In the genomic region with DNA sequence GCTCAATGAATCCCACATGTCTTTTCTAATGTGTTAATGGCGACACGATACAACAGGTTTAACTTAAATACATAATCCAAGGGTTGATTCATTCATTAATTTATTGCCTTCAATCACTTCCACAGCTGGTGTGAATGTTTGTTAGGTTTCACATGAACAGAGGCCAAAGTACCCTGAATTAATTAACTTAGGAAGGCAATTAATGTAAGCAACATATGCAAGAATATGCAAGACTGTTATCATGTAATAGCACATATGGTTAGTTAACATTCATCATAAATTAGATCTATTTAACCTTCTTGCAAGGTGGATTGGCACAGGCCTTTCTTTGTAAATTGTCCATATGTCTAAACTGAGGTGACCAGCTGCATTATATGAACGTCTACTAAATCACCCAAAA, we compare ENCODE assay signal across 22 mouse cellular contexts.
A peak's percentile ranks its signal among the peaks of the same experiment; 100 is the strongest.
DNase-seq lines count a peak whose midpoint lies in the region; ATAC-seq lines count a peak whose summit lies in the region.
"Had no signal": no experiment of that assay in that cellular context is flagged by ENCODE, and none has a peak within 500 bp of the region (broad histone marks: within the 10 kb centered on the region; RNA-seq: fewer than 3 reads in every experiment).

No protein-coding gene starts in this region.

- no peaks in the 10 kb centered on the region for H3K4me1 ChIP-seq in hindbrain, embryonic 12.5 days
- H3K4me1 ChIP-seq in hindbrain, embryonic 16.5 days (ENCODE audit: control insufficient read depth, insufficient read depth, low read depth, low read length): no peaks in the 10 kb centered on the region
- H3K4me1 ChIP-seq in neural tube, embryonic 14.5 days (ENCODE audit: control insufficient read depth, insufficient read depth, low read length): no peaks in the 10 kb centered on the region
- H3K4me1 ChIP-seq in neural tube, embryonic 15.5 days: no peaks in the 10 kb centered on the region
- no peaks in the 10 kb centered on the region for H3K4me1 ChIP-seq in forebrain, embryonic 14.5 days (ENCODE audit: control insufficient read depth, insufficient read depth, low read length)
- H3K4me1 ChIP-seq: heart, embryonic 10.5 days; heart, embryonic 13.5 days; kidney, embryonic 15.5 days had no signal

- WGBS in hindbrain, embryonic 12.5 days: 80% methylated on average over 3 of the region's 3 CpGs
- WGBS in hindbrain, embryonic 16.5 days: 67% methylated on average over 3 of the region's 3 CpGs
- WGBS in neural tube, embryonic 14.5 days: 59% methylated on average over 3 of the region's 3 CpGs
- WGBS in neural tube, embryonic 15.5 days: 65% methylated on average over 3 of the region's 3 CpGs
- 63% methylated on average over 3 of the region's 3 CpGs for WGBS in forebrain, embryonic 14.5 days

- no peaks in the 10 kb centered on the region for H3K36me3 ChIP-seq in hindbrain, embryonic 12.5 days
- H3K36me3 ChIP-seq in hindbrain, embryonic 16.5 days (ENCODE audit: control insufficient read depth, insufficient read depth, low read length): no peaks in the 10 kb centered on the region
- H3K36me3 ChIP-seq in neural tube, embryonic 14.5 days (ENCODE audit: control insufficient read depth, insufficient read depth, low read length): no peaks in the 10 kb centered on the region
- no peaks in the 10 kb centered on the region for H3K36me3 ChIP-seq in neural tube, embryonic 15.5 days
- no peaks in the 10 kb centered on the region for H3K36me3 ChIP-seq in forebrain, embryonic 14.5 days (ENCODE audit: control insufficient read depth, insufficient read depth, low read length)
- H3K36me3 ChIP-seq: heart, embryonic 10.5 days; heart, embryonic 13.5 days; kidney, embryonic 15.5 days had no signal

- H3K4me2 ChIP-seq in hindbrain, embryonic 12.5 days (replicated peaks): no peak overlapping the region
- no peak overlapping the region for H3K4me2 ChIP-seq in hindbrain, embryonic 16.5 days (ENCODE audit: low read length)
- H3K4me2 ChIP-seq in neural tube, embryonic 14.5 days (ENCODE audit: low read depth, low read length): no peak overlapping the region
- H3K4me2 ChIP-seq in neural tube, embryonic 15.5 days: no peak overlapping the region
- no peak overlapping the region for H3K4me2 ChIP-seq in forebrain, embryonic 14.5 days (ENCODE audit: low read length)
- H3K4me2 ChIP-seq: heart, embryonic 13.5 days; kidney, embryonic 15.5 days had no signal

- DNase-seq in forebrain, embryonic 14.5 days (ENCODE audit: low spot score): peak; percentile 86
- DNase-seq in cerebellum, adult 11 months: no peak
- DNase-seq in frontal cortex, postnatal 25 days (ENCODE audit: low spot score in 2 of 2): no peak
- DNase-seq: adrenal gland, adult 2 months; adrenal gland, postnatal 14 days; cerebellum, adult 18-20 months; cerebellum, adult 9-10 months; cerebellum, postnatal 14 days; gastrocnemius, postnatal 10 days; gastrocnemius, postnatal 36 days; heart, adult 2 months; heart, postnatal 14 days; kidney, adult 11 months; kidney, adult 8-10 months had no signal

- H3K9me3 ChIP-seq in hindbrain, embryonic 12.5 days (replicated peaks): no peaks in the 10 kb centered on the region
- H3K9me3 ChIP-seq in hindbrain, embryonic 16.5 days (ENCODE audit: control insufficient read depth, low read length): no peaks in the 10 kb centered on the region
- no peaks in the 10 kb centered on the region for H3K9me3 ChIP-seq in neural tube, embryonic 14.5 days (ENCODE audit: control insufficient read depth, low read length)
- H3K9me3 ChIP-seq in neural tube, embryonic 15.5 days (replicated peaks): no peaks in the 10 kb centered on the region
- H3K9me3 ChIP-seq in forebrain, embryonic 14.5 days (replicated peaks; ENCODE audit: control insufficient read depth, low read length): no peaks in the 10 kb centered on the region
- H3K9me3 ChIP-seq: heart, embryonic 10.5 days; heart, embryonic 13.5 days; kidney, embryonic 15.5 days had no signal

- 0 out of 2 replicates have a peak, but pooled peaks have one; percentile 29 for ATAC-seq in hindbrain, embryonic 12.5 days (ENCODE audit: low FRiP score)
- ATAC-seq in hindbrain, embryonic 16.5 days: no peak
- ATAC-seq in neural tube, embryonic 14.5 days (ENCODE audit: low read depth): peak; percentile 51; the same call in 1 of the 2 replicates
- no peak for ATAC-seq in neural tube, embryonic 15.5 days (ENCODE audit: low FRiP score)
- ATAC-seq in forebrain, embryonic 14.5 days: peak; percentile 95
- ATAC-seq: CD4-positive, CD25-positive, alpha-beta regulatory T cell, adult 4 months had no signal

- H3K9ac ChIP-seq in hindbrain, embryonic 12.5 days: no peak overlapping the region
- no peak overlapping the region for H3K9ac ChIP-seq in hindbrain, embryonic 16.5 days (ENCODE audit: low read depth, low read length)
- no peak overlapping the region for H3K9ac ChIP-seq in neural tube, embryonic 14.5 days (replicated peaks; ENCODE audit: low read depth, low read length)
- H3K9ac ChIP-seq in neural tube, embryonic 15.5 days (replicated peaks): no peak overlapping the region
- H3K9ac ChIP-seq in forebrain, embryonic 14.5 days (ENCODE audit: low read length): no peak overlapping the region
- H3K9ac ChIP-seq: heart, embryonic 13.5 days; kidney, embryonic 15.5 days had no signal

- no peak overlapping the region for H3K27ac ChIP-seq in hindbrain, embryonic 12.5 days
- H3K27ac ChIP-seq in hindbrain, embryonic 16.5 days (ENCODE audit: low read depth, low read length): no peak overlapping the region
- no peak overlapping the region for H3K27ac ChIP-seq in neural tube, embryonic 14.5 days (ENCODE audit: low read depth, low read length)
- H3K27ac ChIP-seq in neural tube, embryonic 15.5 days (replicated peaks): no peak overlapping the region
- no peak overlapping the region for H3K27ac ChIP-seq in forebrain, embryonic 14.5 days (ENCODE audit: low read depth, low read length)
- H3K27ac ChIP-seq: heart, adult 2 months; heart, embryonic 10.5 days; heart, embryonic 13.5 days; kidney, embryonic 15.5 days had no signal

- no peak overlapping the region for H3K4me3 ChIP-seq in hindbrain, embryonic 12.5 days
- no peak overlapping the region for H3K4me3 ChIP-seq in hindbrain, embryonic 16.5 days (ENCODE audit: low read length)
- H3K4me3 ChIP-seq in neural tube, embryonic 14.5 days (ENCODE audit: low read depth, low read length): no peak overlapping the region
- H3K4me3 ChIP-seq in neural tube, embryonic 15.5 days (replicated peaks): no peak overlapping the region
- no peak overlapping the region for H3K4me3 ChIP-seq in forebrain, embryonic 14.5 days (ENCODE audit: low read depth, low read length)
- H3K4me3 ChIP-seq: heart, adult 2 months; heart, embryonic 10.5 days; heart, embryonic 13.5 days; kidney, embryonic 15.5 days had no signal

- H3K27me3 ChIP-seq in hindbrain, embryonic 12.5 days: no peaks in the 10 kb centered on the region
- H3K27me3 ChIP-seq in hindbrain, embryonic 16.5 days (replicated peaks; ENCODE audit: control insufficient read depth, insufficient read depth, low read length): no peaks in the 10 kb centered on the region
- H3K27me3 ChIP-seq in neural tube, embryonic 14.5 days (ENCODE audit: control insufficient read depth, insufficient read depth, low read length): no peaks in the 10 kb centered on the region
- no peaks in the 10 kb centered on the region for H3K27me3 ChIP-seq in neural tube, embryonic 15.5 days (replicated peaks)
- H3K27me3 ChIP-seq in forebrain, embryonic 14.5 days (replicated peaks; ENCODE audit: control insufficient read depth, insufficient read depth, low read length): no peaks in the 10 kb centered on the region
- H3K27me3 ChIP-seq: heart, embryonic 13.5 days; kidney, embryonic 15.5 days had no signal

Comparison
In these comparisons a context has a peak if more than half of its experiments do, and no peak if none do; other contexts are left out.
1. ATAC-seq: peak in hindbrain, embryonic 12.5 days (single experiment), neural tube, embryonic 14.5 days (single experiment) and forebrain, embryonic 14.5 days (single experiment); none in hindbrain, embryonic 16.5 days (single experiment) and neural tube, embryonic 15.5 days (single experiment).